Mouse (Mus musculus): Measurements from ENCODE around the gene Dusp7.

Gene Dusp7

GRCm38 (mm10) chr9:106417841-106418625 is 49.6 kb downstream of the Dusp7 start:
- DNase-seq (ENCODE audit: inconsistent age in 2 of 2, low spot score in 1 of 2), result peak; percentile 79 to 85

GRCm38 (mm10) chr9:106420608-106421007 is 52.2 kb downstream of the Dusp7 start:
- DNase-seq (ENCODE audit: inconsistent age in 2 of 2, low spot score in 1 of 2), result no peak

GRCm38 (mm10) chr9:106421033-106421864 is 52.8 kb downstream of the Dusp7 start:
- no peak for DNase-seq (ENCODE audit: inconsistent age in 2 of 2, low spot score in 1 of 2)

- DNase-seq (ENCODE audit: inconsistent age in 2 of 2, low spot score in 1 of 2), result peak; percentile 85 to 96
Measured at GRCm38 (mm10) chr9:106421865-106422160, 53.4 kb downstream of the Dusp7 start.
